Mouse (Mus musculus) kidney, embryonic 15.5 days (tissue): ENCODE results near the gene Trub1. TPM values are rescaled to one million over a fixed set of nuclear protein-coding genes. Genes with fewer than 3 reads are reported as not detected.

Source experiments
- ATAC-seq: fragments of 200-750 bp; cut with Nextera tagmentation; replicated peaks from 2 replicates; pipeline ENCODE4 v1.8.0; 2017; ENCODE audit warnings: moderate TSS enrichment; ENCODE audit not compliant: low FRiP score
- H3K27ac ChIP-seq: fragments of 300-500 bp; sonication (generic); 2 replicates; pipeline ENCODE4 v1.5.1; 2015; ENCODE audit warnings: mild to moderate bottlenecking, inconsistent platforms
- H3K27me3 ChIP-seq: fragments of 300-500 bp; sonication (generic); 2 replicates; pipeline ENCODE4 v1.6.1; 2015; ENCODE audit warnings: inconsistent platforms
- H3K36me3 ChIP-seq: fragments of 300-500 bp; sonication (generic); 2 replicates; pipeline ENCODE4 v1.6.1; 2015; ENCODE audit warnings: inconsistent platforms
- H3K4me1 ChIP-seq: fragments of 300-500 bp; sonication (generic); 2 replicates; pipeline ENCODE4 v1.6.1; 2015; ENCODE audit warnings: inconsistent platforms
- H3K4me2 ChIP-seq: fragments of 300-500 bp; sonication (generic); 2 replicates; pipeline ENCODE4 v1.6.1; 2015; ENCODE audit warnings: moderate library complexity, mild to moderate bottlenecking, inconsistent platforms
- H3K4me3 ChIP-seq: fragments of 300-500 bp; sonication (generic); replicated peaks from 2 replicates; pipeline ENCODE4 v1.5.1; 2015; ENCODE audit warnings: mild to moderate bottlenecking, inconsistent platforms
- H3K9ac ChIP-seq: fragments of 300-500 bp; sonication (generic); 2 replicates; pipeline ENCODE4 v1.6.1; 2015; ENCODE audit warnings: mild to moderate bottlenecking, inconsistent platforms
- H3K9me3 ChIP-seq: fragments of 300-500 bp; sonication (generic); replicated peaks from 2 replicates; pipeline ENCODE4 v1.6.1; 2016; ENCODE audit warnings: inconsistent platforms
- WGBS: fragments of 180-500 bp; shearing (Covaris S2); methylation state at CpG from one replicate; pipeline ENCODE4 v1.1.7; 2015; ENCODE audit warnings: mixed read lengths; 5-methylcytosine and 5-hydroxymethylcytosine counted together
- polyA plus RNA-seq: library from polyadenylated mRNA; unstranded; fragments of >200 nt; fragmentation: Nextera tagmentation; extraction: Ambion mirVana; gene quantifications from 2 replicates; pipeline ENCODE4 v1.2.1, GENCODE M21; 2015

The Trub1 gene
- polyA plus RNA-seq, 1 experiment from 2014 or later = 28.2 TPM

- Histone ChIP-seq H3K9me3 (no peaks in the 10 kb centered on the region), H3K4me1 (peaks cover 19% of the 10 kb centered on the region), H3K4me2 (no peak overlapping the region), H3K9ac (no peak overlapping the region), H3K27ac (peak overlapping the region; percentile 49), H3K36me3 (peaks cover 14% of the 10 kb centered on the region), H3K27me3 (no peaks in the 10 kb centered on the region), H3K4me3 (no peak overlapping the region)
- ATAC-seq = no peak
- WGBS = 64% methylated on average over 8 of the region's 8 CpGs
Measured at GRCm38 (mm10) chr19:57479886-57480655, 27.4 kb downstream of the Trub1 start.

- H3K4me3 ChIP-seq = no peak overlapping the region
- 94% methylated on average over 6 of the region's 6 CpGs for WGBS
- no peak overlapping the region for H3K27ac ChIP-seq
- peaks cover 15% of the 10 kb centered on the region for H3K36me3 ChIP-seq
- peaks cover 20% of the 10 kb centered on the region for H3K4me1 ChIP-seq
- H3K27me3 ChIP-seq = no peaks in the 10 kb centered on the region
- peak; percentile 52 for ATAC-seq
- H3K9ac ChIP-seq = no peak overlapping the region
- H3K9me3 ChIP-seq = no peaks in the 10 kb centered on the region
- no peak overlapping the region for H3K4me2 ChIP-seq
Measured at GRCm38 (mm10) chr19:57481743-57482259, 29.1 kb downstream of the Trub1 start.

GRCm38 (mm10) chr19:57482815-57483214 lies 30.1 kb downstream of the Trub1 start:
- Histone ChIP-seq H3K36me3 (peaks cover 15% of the 10 kb centered on the region), H3K4me1 (peaks cover 27% of the 10 kb centered on the region), H3K9me3 (no peaks in the 10 kb centered on the region), H3K27ac (no peak overlapping the region), H3K27me3 (no peaks in the 10 kb centered on the region), H3K9ac (no peak overlapping the region), H3K4me3 (no peak overlapping the region), H3K4me2 (no peak overlapping the region)
- no peak; the same call in 1 of the 2 replicates for ATAC-seq
- WGBS = 84% methylated on average over 8 of the region's 8 CpGs

- Histone ChIP-seq H3K27me3 (no peaks in the 10 kb centered on the region), H3K4me3 (no peak overlapping the region), H3K4me2 (peak overlapping the region; percentile 30; the same call in 1 of the 2 replicates), H3K9ac (no peak overlapping the region), H3K9me3 (no peaks in the 10 kb centered on the region), H3K4me1 (peaks cover 29% of the 10 kb centered on the region), H3K27ac (peak overlapping the region; percentile 41), H3K36me3 (peaks cover 19% of the 10 kb centered on the region)
- 26% methylated on average over 13 of the region's 13 CpGs for WGBS
- ATAC-seq = no peak; the same call in 1 of the 2 replicates
Measured at GRCm38 (mm10) chr19:57487051-57487658, 34.4 kb downstream of the Trub1 start.

- ATAC-seq = no peak
- H3K36me3 ChIP-seq = peaks cover 22% of the 10 kb centered on the region
- no peak overlapping the region for H3K9ac ChIP-seq
- 57% methylated on average over 7 of the region's 7 CpGs for WGBS
- H3K9me3 ChIP-seq = no peaks in the 10 kb centered on the region
- H3K27ac ChIP-seq = no peak overlapping the region
- H3K4me1 ChIP-seq = peaks cover 29% of the 10 kb centered on the region
- no peak overlapping the region for H3K4me2 ChIP-seq
- no peak overlapping the region for H3K4me3 ChIP-seq
- H3K27me3 ChIP-seq = no peaks in the 10 kb centered on the region
Measured at GRCm38 (mm10) chr19:57489527-57489926, 36.8 kb downstream of the Trub1 start.

GRCm38 (mm10) chr19:57491030-57491429 lies 38.3 kb downstream of the Trub1 start:
- no peak overlapping the region for H3K9ac ChIP-seq
- H3K36me3 ChIP-seq = peaks cover 11% of the 10 kb centered on the region
- 14% methylated on average over 8 of the region's 8 CpGs for WGBS
- peaks cover 29% of the 10 kb centered on the region for H3K4me1 ChIP-seq
- H3K9me3 ChIP-seq = no peaks in the 10 kb centered on the region
- H3K4me3 ChIP-seq = no peak overlapping the region
- H3K4me2 ChIP-seq = no peak overlapping the region
- peak overlapping the region; percentile 62 for H3K27ac ChIP-seq
- ATAC-seq = peak; percentile 91
- no peaks in the 10 kb centered on the region for H3K27me3 ChIP-seq

- H3K27ac ChIP-seq = no peak overlapping the region
- no peak for ATAC-seq
- no peak overlapping the region for H3K4me2 ChIP-seq
- no peak overlapping the region for H3K4me3 ChIP-seq
- 72% methylated on average over 5 of the region's 5 CpGs for WGBS
- H3K9ac ChIP-seq = no peak overlapping the region
- H3K4me1 ChIP-seq = peaks cover 10% of the 10 kb centered on the region
- peaks cover 5% of the 10 kb centered on the region for H3K36me3 ChIP-seq
- no peaks in the 10 kb centered on the region for H3K27me3 ChIP-seq
- H3K9me3 ChIP-seq = no peaks in the 10 kb centered on the region
Measured at GRCm38 (mm10) chr19:57494020-57494419, 41.3 kb downstream of the Trub1 start.

- Histone ChIP-seq H3K27me3 (no peaks in the 10 kb centered on the region), H3K36me3 (peaks cover 3% of the 10 kb centered on the region; the same call in 1 of the 2 replicates), H3K4me1 (peaks cover 3% of the 10 kb centered on the region; the same call in 1 of the 2 replicates), H3K9ac (no peak overlapping the region), H3K9me3 (no peaks in the 10 kb centered on the region), H3K4me2 (no peak overlapping the region), H3K4me3 (no peak overlapping the region), H3K27ac (no peak overlapping the region)
- no peak for ATAC-seq
- WGBS = 75% methylated on average over 10 of the region's 10 CpGs
Measured at GRCm38 (mm10) chr19:57498110-57498743, 45.5 kb downstream of the Trub1 start.

- Histone ChIP-seq H3K9ac (no peak overlapping the region), H3K4me2 (no peak overlapping the region), H3K9me3 (no peaks in the 10 kb centered on the region), H3K4me1 (peaks cover 6% of the 10 kb centered on the region; the same call in 1 of the 2 replicates), H3K36me3 (peaks cover 3% of the 10 kb centered on the region; the same call in 1 of the 2 replicates), H3K4me3 (no peak overlapping the region), H3K27ac (no peak overlapping the region), H3K27me3 (no peaks in the 10 kb centered on the region)
- WGBS = 54% methylated on average over 6 of the region's 6 CpGs
- no peak for ATAC-seq
Measured at GRCm38 (mm10) chr19:57498884-57499410, 46.2 kb downstream of the Trub1 start.

- ATAC-seq = no peak
- 90% methylated on average over 5 of the region's 5 CpGs for WGBS
Measured at GRCm38 (mm10) chr19:57500254-57500653, 47.5 kb downstream of the Trub1 start.

GRCm38 (mm10) chr19:57503144-57503543 lies 50.4 kb downstream of the Trub1 start:
- H3K27me3 ChIP-seq = no peaks in the 10 kb centered on the region
- H3K9ac ChIP-seq = no peak overlapping the region
- no peaks in the 10 kb centered on the region for H3K9me3 ChIP-seq
- H3K36me3 ChIP-seq = no peaks in the 10 kb centered on the region
- WGBS = 51% methylated on average over 6 of the region's 6 CpGs
- H3K27ac ChIP-seq = peak overlapping the region; percentile 22; the same call in 1 of the 2 replicates
- H3K4me2 ChIP-seq = no peak overlapping the region
- H3K4me1 ChIP-seq = peaks cover 21% of the 10 kb centered on the region
- no peak overlapping the region for H3K4me3 ChIP-seq
- no peak for ATAC-seq

More at GRCm38 (mm10) chr19:57500254-57500653, 47.5 kb downstream of the Trub1 start:
- Histone ChIP-seq H3K4me3 (no peak overlapping the region), H3K9ac (no peak overlapping the region), H3K4me2 (no peak overlapping the region), H3K27ac (no peak overlapping the region), H3K27me3 (no peaks in the 10 kb centered on the region), H3K36me3 (no peaks in the 10 kb centered on the region), H3K9me3 (no peaks in the 10 kb centered on the region), H3K4me1 (peaks cover 7% of the 10 kb centered on the region)
